Mouse (Mus musculus) kidney, postnatal 0 days (tissue): Measurements from ENCODE around the gene Inhba. TPM values are rescaled to one million over a fixed set of nuclear protein-coding genes. Genes with fewer than 3 reads are reported as not detected.
A peak's percentile ranks its signal among the peaks of the same experiment; 100 is the strongest.

ENCODE experiments used
- ATAC-seq: fragments of 200-750 bp; cut with Nextera tagmentation; replicated peaks from 2 replicates; pipeline ENCODE4 v1.8.0; 2017; ENCODE audit warnings: low read depth, moderate number of reproducible peaks, moderate TSS enrichment, moderate library complexity; ENCODE audit not compliant: low FRiP score
- DNase-seq: peaks from one replicate; pipeline ENCODE4 v3.0.0-alpha.2; 2016; ENCODE audit warnings: low spot score
- H3K27ac ChIP-seq: fragments of 300-500 bp; sonication (generic); 2 replicates; pipeline ENCODE4 v1.5.1; 2014; ENCODE audit warnings: mild to moderate bottlenecking
- H3K27me3 ChIP-seq: fragments of 300-500 bp; sonication (generic); 2 replicates; pipeline ENCODE4 v1.6.1; 2014; ENCODE audit warnings: low read length, mixed read lengths; ENCODE audit not compliant: insufficient read depth
- H3K36me3 ChIP-seq: fragments of 300-500 bp; sonication (generic); 2 replicates; pipeline ENCODE4 v1.6.1; 2014; ENCODE audit warnings: low read length, mixed read lengths; ENCODE audit not compliant: insufficient read depth
- H3K4me1 ChIP-seq: fragments of 300-500 bp; sonication (generic); replicated peaks from 2 replicates; pipeline ENCODE4 v1.6.1; 2014; ENCODE audit warnings: antibody characterized with exemption, low read length, mixed read lengths; ENCODE audit not compliant: insufficient read depth
- H3K4me2 ChIP-seq: fragments of 300-500 bp; sonication (generic); 2 replicates; pipeline ENCODE4 v1.6.1; 2014; ENCODE audit warnings: mild to moderate bottlenecking, low read length, moderate library complexity, mixed read lengths
- H3K4me3 ChIP-seq: fragments of 300-500 bp; sonication (generic); replicated peaks from 2 replicates; pipeline ENCODE4 v1.5.1; 2014; ENCODE audit warnings: low read depth, low read length
- H3K9ac ChIP-seq: fragments of 300-500 bp; sonication (generic); 2 replicates; pipeline ENCODE4 v1.6.1; 2014; ENCODE audit warnings: low read depth, low read length
- H3K9me3 ChIP-seq: fragments of 300-500 bp; sonication (generic); replicated peaks from 2 replicates; pipeline ENCODE4 v1.6.1; 2016; ENCODE audit warnings: low read length, inconsistent platforms, mixed read lengths
- CTCF ChIP-seq: IDR thresholded peaks from 2 replicates; pipeline ENCODE4 v1.5.1; 2016; ENCODE audit warnings: antibody characterized with exemption, low read depth, mild to moderate bottlenecking, moderate library complexity
- WGBS: fragments of 180-500 bp; shearing (Covaris S2); extraction: QIAGEN DNeasy Blood & Tissue Kit; methylation state at CpG from one replicate; pipeline ENCODE4 v1.1.7; 2014; 5-methylcytosine and 5-hydroxymethylcytosine counted together
- polyA plus RNA-seq: library from polyadenylated mRNA; unstranded; fragments of >200 nt; fragmentation: Nextera tagmentation; extraction: Ambion mirVana; gene quantifications from 2 replicates; pipeline ENCODE4 v1.2.1, GENCODE M21; 2015

The Inhba gene
- polyA plus RNA-seq, 1 experiment from 2014 or later = 0.47 TPM

DNA sequence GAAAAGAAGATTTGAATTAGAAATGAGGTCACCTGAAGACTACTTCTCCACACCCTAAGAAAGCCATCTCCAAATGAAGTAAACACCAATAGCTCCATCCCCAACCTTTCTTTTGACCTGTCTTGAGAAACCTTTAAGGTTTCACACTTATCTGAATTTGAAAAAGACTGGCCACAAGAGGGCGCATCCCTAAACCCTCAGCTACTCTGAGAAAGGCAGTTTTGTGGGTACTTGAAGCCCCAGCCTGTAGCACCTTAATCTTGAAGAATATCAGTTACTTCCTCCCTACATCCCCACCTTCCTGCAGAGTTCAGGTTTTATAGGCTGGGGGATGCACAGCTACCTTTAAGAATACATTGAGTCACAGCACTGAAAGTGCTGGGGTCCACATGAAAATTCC, 9.0 kb downstream of the Inhba start:
- H3K9me3 ChIP-seq = no peaks in the 10 kb centered on the region
- WGBS = 8% methylated on average over 1 of the region's 1 CpGs
- peak; percentile 82 for TF ChIP-seq CTCF
- DNase-seq (peak; percentile 84), ATAC-seq (no peak)
- no peak overlapping the region for H3K27ac ChIP-seq
- H3K4me2 ChIP-seq = no peak overlapping the region
- peaks cover 10% of the 10 kb centered on the region; the same call in 1 of the 2 replicates for H3K27me3 ChIP-seq
- no peak overlapping the region for H3K9ac ChIP-seq
- H3K36me3 ChIP-seq = no peaks in the 10 kb centered on the region
- H3K4me3 ChIP-seq = no peak overlapping the region
- H3K4me1 ChIP-seq = no peaks in the 10 kb centered on the region

DNA sequence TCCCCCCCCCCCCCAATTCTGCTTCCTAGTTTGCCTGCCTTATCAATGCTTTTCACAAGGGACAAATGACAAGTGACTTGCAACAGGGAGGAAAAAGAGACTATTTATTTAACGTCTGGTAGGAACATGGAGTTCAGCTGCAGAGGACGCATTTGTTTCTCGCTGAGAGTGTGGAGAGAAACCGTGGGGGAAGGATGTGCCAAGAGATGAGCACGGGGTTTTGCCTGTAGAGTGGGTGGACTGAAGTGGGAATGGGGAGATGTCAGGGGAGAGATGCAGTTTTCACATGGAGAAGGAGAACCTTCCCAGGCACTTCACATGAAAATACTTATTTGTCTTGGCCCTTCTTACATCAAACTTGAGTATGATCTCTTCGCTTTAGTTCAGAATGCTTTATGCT, 9.5 kb downstream of the Inhba start:
- Histone ChIP-seq H3K9me3 (no peaks in the 10 kb centered on the region), H3K27me3 (peaks cover 6% of the 10 kb centered on the region; the same call in 1 of the 2 replicates), H3K4me3 (no peak overlapping the region), H3K36me3 (no peaks in the 10 kb centered on the region), H3K27ac (no peak overlapping the region), H3K4me2 (no peak overlapping the region), H3K4me1 (no peaks in the 10 kb centered on the region), H3K9ac (no peak overlapping the region)
- no peak for TF ChIP-seq CTCF
- WGBS = 53% methylated on average over 6 of the region's 6 CpGs
- no peak for ATAC-seq
- DNase-seq = no peak

DNA sequence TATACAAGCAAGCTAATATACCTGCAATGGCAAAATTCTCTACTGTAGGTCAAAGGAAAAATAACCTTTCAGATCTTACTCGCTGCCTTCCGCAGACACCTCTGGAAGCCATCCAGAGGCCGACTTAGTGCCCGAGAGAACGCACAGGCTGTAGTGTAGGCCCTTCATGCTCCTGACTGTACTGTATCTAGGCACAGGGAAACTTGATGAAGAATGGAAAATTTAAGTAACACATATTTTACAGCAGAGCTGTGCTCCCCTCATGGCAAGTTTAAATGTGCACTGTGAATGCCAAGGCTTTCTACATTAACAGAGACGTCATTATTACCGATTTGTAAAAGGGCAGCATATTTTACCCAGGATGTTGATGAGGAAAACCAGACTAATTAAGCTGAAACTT, 10.2 kb downstream of the Inhba start:
- H3K4me1 ChIP-seq = no peaks in the 10 kb centered on the region
- no peak overlapping the region for H3K9ac ChIP-seq
- DNase-seq (no peak), ATAC-seq (no peak)
- 0 out of 2 replicates have a peak, but pooled peaks cover 6% of the 10 kb centered on the region for H3K27me3 ChIP-seq
- no peak overlapping the region for H3K4me2 ChIP-seq
- WGBS = 89% methylated on average over 7 of the region's 7 CpGs
- H3K9me3 ChIP-seq = no peaks in the 10 kb centered on the region
- no peak overlapping the region for H3K27ac ChIP-seq
- TF ChIP-seq CTCF = no peak
- H3K4me3 ChIP-seq = no peak overlapping the region
- H3K36me3 ChIP-seq = no peaks in the 10 kb centered on the region

DNA sequence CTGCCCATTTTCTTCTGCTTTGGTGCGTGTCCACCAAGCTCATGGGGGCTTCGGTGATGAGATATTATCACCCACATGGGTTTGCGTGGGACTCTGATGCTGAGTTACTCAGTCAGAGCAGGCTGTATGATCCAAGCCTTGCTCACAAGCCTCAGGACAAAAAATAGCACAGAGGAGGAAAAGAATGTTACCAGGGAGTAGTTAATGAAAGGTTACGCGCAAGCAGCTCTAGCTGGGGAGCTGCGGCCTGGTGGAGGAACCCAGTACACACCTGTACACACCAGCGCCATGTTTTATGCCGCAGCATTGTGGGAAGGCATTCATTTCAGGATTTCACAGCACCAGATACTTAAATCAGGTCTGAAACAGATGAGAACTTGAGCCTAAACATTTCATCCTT, 10.9 kb downstream of the Inhba start:
- DNase-seq (no peak), ATAC-seq (no peak)
- no peak overlapping the region for H3K4me3 ChIP-seq
- H3K9me3 ChIP-seq = no peaks in the 10 kb centered on the region
- no peaks in the 10 kb centered on the region for H3K4me1 ChIP-seq
- H3K4me2 ChIP-seq = no peak overlapping the region
- WGBS = 84% methylated on average over 8 of the region's 8 CpGs
- 0 out of 2 replicates have a peak, but pooled peaks cover 6% of the 10 kb centered on the region for H3K27me3 ChIP-seq
- no peak overlapping the region for H3K27ac ChIP-seq
- no peaks in the 10 kb centered on the region for H3K36me3 ChIP-seq
- no peak for TF ChIP-seq CTCF
- H3K9ac ChIP-seq = no peak overlapping the region

DNA sequence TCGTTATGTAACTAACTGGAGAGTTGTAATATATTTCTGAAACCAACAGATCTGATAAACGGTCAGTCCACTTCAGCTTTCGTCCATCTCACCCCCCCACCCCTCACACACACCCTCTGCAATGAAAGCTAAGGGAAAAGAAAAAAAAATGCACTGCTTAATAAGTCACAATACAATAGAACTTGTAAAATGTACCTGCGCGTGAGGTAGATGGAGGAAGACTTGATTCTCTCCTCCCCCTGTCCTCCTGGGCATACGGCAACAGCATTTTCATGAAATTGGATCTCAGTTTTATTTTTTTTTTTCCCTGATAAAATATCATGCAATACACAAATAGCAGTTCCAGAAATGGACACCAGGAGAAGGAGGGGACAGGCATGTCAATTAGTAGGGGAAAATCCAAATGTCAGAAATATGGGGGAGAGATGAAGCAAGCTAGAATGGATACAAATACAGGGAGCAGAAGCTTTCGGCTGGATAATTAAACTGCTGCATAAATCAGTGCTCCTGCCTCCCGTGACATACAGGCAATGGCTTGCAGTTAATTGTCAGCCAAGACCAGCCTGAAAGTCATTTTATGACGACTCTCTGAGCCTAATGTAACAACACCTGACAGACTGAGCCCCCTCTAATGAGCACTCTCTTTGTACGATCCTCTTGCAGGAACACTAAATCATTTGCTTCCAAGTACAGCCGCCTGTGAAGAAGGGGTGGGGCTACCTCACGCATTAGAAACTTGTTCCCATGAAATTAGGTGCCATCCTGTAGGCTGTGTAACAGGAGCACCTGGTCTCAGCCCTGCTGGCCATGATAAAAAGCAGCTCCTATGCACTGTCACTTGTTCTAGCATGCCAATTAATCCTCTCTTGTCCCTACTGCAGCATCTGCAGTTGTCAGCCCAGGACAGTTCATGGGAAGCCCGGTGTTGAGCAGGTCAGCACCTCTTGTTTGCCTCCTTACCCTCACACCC, 11.7 kb downstream of the Inhba start:
- WGBS = 23% methylated on average over 13 of the region's 13 CpGs
- DNase-seq (peak; percentile 73), ATAC-seq (peak; percentile 83)
- no peaks in the 10 kb centered on the region for H3K4me1 ChIP-seq
- H3K27me3 ChIP-seq = 0 out of 2 replicates have a peak, but pooled peaks cover 4% of the 10 kb centered on the region
- H3K4me3 ChIP-seq = no peak overlapping the region
- TF ChIP-seq CTCF = peak; percentile 50
- H3K4me2 ChIP-seq = peak overlapping the region; percentile 37; the same call in 1 of the 2 replicates
- H3K9ac ChIP-seq = no peak overlapping the region
- H3K36me3 ChIP-seq = no peaks in the 10 kb centered on the region
- H3K9me3 ChIP-seq = no peaks in the 10 kb centered on the region
- no peak overlapping the region for H3K27ac ChIP-seq

DNA sequence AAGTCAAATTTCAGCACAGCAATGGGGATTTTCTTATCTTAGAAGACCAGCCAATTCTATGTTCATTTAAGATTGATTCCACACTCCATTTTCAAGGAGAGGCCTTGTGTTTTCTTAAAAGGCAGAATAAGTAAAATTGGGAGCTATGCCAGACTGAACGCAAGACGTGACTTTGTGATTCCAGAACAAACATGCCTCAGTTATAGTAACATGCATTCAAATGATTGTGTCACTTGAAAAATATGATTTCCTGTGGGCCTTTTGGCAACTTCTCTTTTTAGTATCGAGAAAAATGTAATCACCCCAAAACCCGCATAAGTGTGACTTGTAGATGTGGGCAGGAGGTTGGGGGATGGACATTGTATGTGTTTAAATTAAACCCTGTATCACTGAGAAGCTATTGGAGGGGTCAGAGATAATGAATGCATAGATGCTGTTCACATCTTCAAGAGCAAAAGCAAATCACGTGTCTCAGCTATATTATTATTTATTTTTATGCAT, 19.0 kb downstream of the Inhba start:
- Histone ChIP-seq H3K9me3 (no peaks in the 10 kb centered on the region), H3K9ac (no peak overlapping the region), H3K27ac (no peak overlapping the region), H3K27me3 (no peaks in the 10 kb centered on the region), H3K4me1 (no peaks in the 10 kb centered on the region), H3K36me3 (no peaks in the 10 kb centered on the region), H3K4me2 (no peak overlapping the region), H3K4me3 (no peak overlapping the region)
- DNase-seq = no peak
- TF ChIP-seq CTCF = no peak
- no peak for ATAC-seq
- WGBS = 59% methylated on average over 5 of the region's 5 CpGs
